Mouse (Mus musculus) stomach, postnatal 0 days (tissue): ENCODE measurements at regions not wholly inside any gene's neighbourhood (a gene's known extent, or its start where the extent isn't known, plus 50 kb on each side); places are given as distances from the start of the nearest gene placed in this dataset.
A peak's percentile ranks its signal among the peaks of the same experiment; 100 is the strongest.

ENCODE experiments used
- ATAC-seq: fragments of 200-750 bp; cut with Nextera tagmentation; 2 replicates; pipeline ENCODE4 v1.8.0; 2017; ENCODE audit not compliant: low FRiP score, low TSS enrichment
- DNase-seq: peaks from one replicate; pipeline ENCODE4 v3.0.0-alpha.2; 2016; ENCODE audit warnings: low spot score
- H3K27ac ChIP-seq: fragments of 300-500 bp; sonication (generic); replicated peaks from 2 replicates; pipeline ENCODE4 v1.5.1; 2014; ENCODE audit warnings: mild to moderate bottlenecking, control low read depth
- H3K27me3 ChIP-seq: fragments of 300-500 bp; sonication (generic); 2 replicates; pipeline ENCODE4 v1.6.1; 2014; ENCODE audit warnings: low read length; ENCODE audit not compliant: control insufficient read depth, insufficient read depth
- H3K36me3 ChIP-seq: fragments of 300-500 bp; sonication (generic); 2 replicates; pipeline ENCODE4 v1.6.1; 2014; ENCODE audit warnings: low read length, mixed read lengths; ENCODE audit not compliant: control insufficient read depth, insufficient read depth
- H3K4me1 ChIP-seq: fragments of 300-500 bp; sonication (generic); replicated peaks from 2 replicates; pipeline ENCODE4 v1.6.1; 2014; ENCODE audit warnings: antibody characterized with exemption; ENCODE audit not compliant: control insufficient read depth, insufficient read depth
- H3K4me2 ChIP-seq: fragments of 300-500 bp; sonication (generic); replicated peaks from 2 replicates; pipeline ENCODE4 v1.6.1; 2014; ENCODE audit warnings: low read depth, mild to moderate bottlenecking, control low read depth, moderate library complexity
- H3K4me3 ChIP-seq: fragments of 300-500 bp; sonication (generic); 2 replicates; pipeline ENCODE4 v1.5.1; 2014; ENCODE audit warnings: low read depth, low read length, control low read depth
- H3K9ac ChIP-seq: fragments of 300-500 bp; sonication (generic); 2 replicates; pipeline ENCODE4 v1.6.1; 2014; ENCODE audit warnings: mild to moderate bottlenecking, low read length, control low read depth, mixed read lengths
- H3K9me3 ChIP-seq: fragments of 300-500 bp; sonication (generic); 2 replicates; pipeline ENCODE4 v1.6.1; 2016; ENCODE audit warnings: low read length; ENCODE audit not compliant: control insufficient read depth
- CTCF ChIP-seq: IDR thresholded peaks from 2 replicates; pipeline ENCODE4 v1.5.1; 2016; ENCODE audit warnings: antibody characterized with exemption, low read depth, mild to moderate bottlenecking, moderate library complexity
- EP300 ChIP-seq: optimal IDR thresholded peaks from 2 replicates; pipeline ENCODE3; 2016; ENCODE audit warnings: antibody characterized with exemption
- WGBS: fragments of 180-500 bp; shearing (Covaris S2); extraction: QIAGEN DNeasy Blood & Tissue Kit; methylation state at CpG from one replicate; pipeline ENCODE4 v1.1.7; 2014; 5-methylcytosine and 5-hydroxymethylcytosine counted together

DNA sequence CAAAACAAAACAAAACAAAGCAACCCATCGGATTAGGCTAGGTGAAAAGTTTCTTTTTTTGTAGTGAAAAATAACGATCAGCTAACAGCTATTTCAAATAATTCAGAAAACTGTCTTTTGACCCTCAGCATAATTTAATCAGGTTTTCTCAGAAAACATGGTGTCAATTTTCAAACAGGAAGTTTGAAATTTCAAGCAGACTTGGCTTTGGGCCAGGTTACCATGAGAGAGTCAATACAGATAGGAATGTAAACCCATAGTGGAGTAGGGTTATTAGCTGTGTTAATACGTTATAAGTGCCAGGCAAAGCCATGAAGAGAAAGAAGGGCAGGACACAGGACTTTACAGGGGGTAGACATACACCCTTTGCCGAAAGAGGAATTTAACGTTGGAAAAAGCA is 58.3 kb upstream of the Foxd3 start:
- Histone ChIP-seq H3K9me3 (no peaks in the 10 kb centered on the region), H3K4me1 (no peaks in the 10 kb centered on the region), H3K36me3 (no peaks in the 10 kb centered on the region), H3K27me3 (no peaks in the 10 kb centered on the region), H3K4me3 (no peak overlapping the region), H3K27ac (no peak overlapping the region), H3K4me2 (no peak overlapping the region), H3K9ac (no peak overlapping the region)
- TF ChIP-seq CTCF (no peak), EP300 (no peak)
- 54% methylated on average over 5 of the region's 5 CpGs for WGBS
- ATAC-seq = no peak
- DNase-seq = peak; percentile 53

DNA sequence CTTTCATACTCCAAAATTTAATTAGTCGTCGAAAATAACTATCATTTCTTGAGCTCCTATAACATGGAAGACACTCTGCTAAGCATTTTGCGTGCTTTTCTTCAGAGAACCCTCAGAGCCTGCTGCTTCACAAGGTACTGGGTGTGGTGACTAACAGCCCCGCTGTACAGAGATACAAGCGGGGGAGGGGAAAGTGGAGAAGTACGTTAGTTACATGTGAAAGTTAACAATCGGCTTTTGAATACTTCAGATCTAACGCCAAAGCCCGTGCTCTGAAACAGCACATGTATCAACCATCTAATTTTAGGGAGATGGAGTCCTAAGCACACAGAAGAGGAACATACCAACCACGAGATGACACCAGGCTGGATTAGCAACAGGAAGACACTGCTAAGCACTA is 55.4 kb upstream of the Foxd3 start:
- no peak for ATAC-seq
- H3K27ac ChIP-seq = no peak overlapping the region
- DNase-seq = no peak
- H3K27me3 ChIP-seq = no peaks in the 10 kb centered on the region
- H3K36me3 ChIP-seq = no peaks in the 10 kb centered on the region
- WGBS = 42% methylated on average over 10 of the region's 10 CpGs
- no peak overlapping the region for H3K4me2 ChIP-seq
- no peak overlapping the region for H3K9ac ChIP-seq
- H3K4me3 ChIP-seq = no peak overlapping the region
- TF ChIP-seq EP300 = no peak
- no peak for TF ChIP-seq CTCF
- no peaks in the 10 kb centered on the region for H3K4me1 ChIP-seq
- H3K9me3 ChIP-seq = no peaks in the 10 kb centered on the region

DNA sequence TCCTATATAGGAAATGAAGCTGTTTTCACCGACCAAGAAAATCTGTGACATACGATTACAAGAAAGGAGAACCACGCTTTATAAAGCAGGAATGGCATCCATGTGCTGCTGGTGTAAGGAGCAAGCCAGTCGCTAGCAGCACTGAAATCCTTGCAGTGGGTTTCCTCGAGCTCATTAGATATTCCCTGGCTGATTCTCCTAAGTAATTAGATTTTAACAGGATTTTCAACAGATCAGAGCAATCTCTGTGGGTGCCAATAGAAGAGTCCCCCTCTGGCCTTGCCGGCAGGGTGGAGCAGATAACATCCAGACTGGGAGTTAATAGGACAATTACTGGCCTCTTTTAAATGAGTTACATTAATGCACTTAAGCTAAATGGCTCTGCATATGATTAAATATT is 54.6 kb upstream of the Foxd3 start:
- H3K4me3 ChIP-seq = no peak overlapping the region
- 52% methylated on average over 6 of the region's 6 CpGs for WGBS
- no peak overlapping the region for H3K27ac ChIP-seq
- ATAC-seq (no peak), DNase-seq (no peak)
- no peak overlapping the region for H3K9ac ChIP-seq
- H3K4me2 ChIP-seq = no peak overlapping the region
- TF ChIP-seq EP300 = no peak
- no peak for TF ChIP-seq CTCF
- H3K4me1 ChIP-seq = no peaks in the 10 kb centered on the region
- H3K9me3 ChIP-seq = no peaks in the 10 kb centered on the region
- no peaks in the 10 kb centered on the region for H3K36me3 ChIP-seq
- no peaks in the 10 kb centered on the region for H3K27me3 ChIP-seq
